Mouse (Mus musculus): ENCODE results near the gene Cdkl2. TPM values are rescaled to one million over a fixed set of nuclear protein-coding genes. Genes with fewer than 3 reads are reported as not detected.

Gene Cdkl2
- polyA plus RNA-seq, 1 experiment from 2014 or later: 1.3 TPM

GRCm38 (mm10) chr5:91962639-91963440 is 80.8 kb downstream of the Cdkl2 start, which contains the start of gene Rchy1:
Rchy1 (minus strand) TSS chr5:91963068.
- Histone ChIP-seq H3K9ac (ENCODE audit: low read depth, low read length) (peak within 1 kb of the TSS; percentile 80), H3K27me3 (ENCODE audit: control insufficient read depth, insufficient read depth, low read length) (no peaks in the 10 kb centered on the region), H3K9me3 (ENCODE audit: control insufficient read depth, low read length) (no peaks in the 10 kb centered on the region), H3K4me2 (replicated peaks; ENCODE audit: low read depth, low read length) (peak within 1 kb of the TSS; percentile 71), H3K27ac (ENCODE audit: low read depth, low read length) (peak within 1 kb of the TSS; percentile 95), H3K4me1 (ENCODE audit: control insufficient read depth, insufficient read depth, low read length) (peaks cover 15% of the 10 kb centered on the region), H3K4me3 (ENCODE audit: low read length) (peak within 1 kb of the TSS; percentile 71), H3K36me3 (ENCODE audit: control insufficient read depth, insufficient read depth, low read length) (peaks cover under 1% of the 10 kb centered on the region; the same call in 1 of the 2 replicates)
- WGBS: under 1% methylated on average over 65 of the region's 65 CpGs
- peak; percentile 99 for ATAC-seq (ENCODE audit: low FRiP score, low TSS enrichment)

GRCm38 (mm10) chr5:91962259-91962638 is 81.4 kb downstream of the Cdkl2 start:
- Histone ChIP-seq H3K27ac (ENCODE audit: low read depth, low read length) (peak overlapping the region; percentile 95), H3K27me3 (ENCODE audit: control insufficient read depth, insufficient read depth, low read length) (no peaks in the 10 kb centered on the region), H3K36me3 (ENCODE audit: control insufficient read depth, insufficient read depth, low read length) (peaks cover 6% of the 10 kb centered on the region), H3K4me1 (ENCODE audit: control insufficient read depth, insufficient read depth, low read length) (peaks cover 15% of the 10 kb centered on the region), H3K9ac (ENCODE audit: low read depth, low read length) (peak overlapping the region; percentile 80), H3K4me2 (replicated peaks; ENCODE audit: low read depth, low read length) (peak overlapping the region; percentile 69), H3K9me3 (ENCODE audit: control insufficient read depth, low read length) (no peaks in the 10 kb centered on the region), H3K4me3 (ENCODE audit: low read length) (peak overlapping the region; percentile 71)
- WGBS: 0% methylated on average over 14 of the region's 14 CpGs
- no peak for ATAC-seq (ENCODE audit: low FRiP score, low TSS enrichment)

- H3K9me3 ChIP-seq (ENCODE audit: control insufficient read depth, low read length): no peaks in the 10 kb centered on the region
- H3K9ac ChIP-seq (ENCODE audit: low read depth, low read length): peak overlapping the region; percentile 80; the same call in 1 of the 2 replicates
- H3K27ac ChIP-seq (ENCODE audit: low read depth, low read length): peak overlapping the region; percentile 95; the same call in 1 of the 2 replicates
- 79% methylated on average over 1 of the region's 1 CpGs for WGBS
- H3K36me3 ChIP-seq (ENCODE audit: control insufficient read depth, insufficient read depth, low read length): peaks cover 14% of the 10 kb centered on the region
- peak overlapping the region; percentile 71 for H3K4me3 ChIP-seq (ENCODE audit: low read length)
- H3K4me1 ChIP-seq (ENCODE audit: control insufficient read depth, insufficient read depth, low read length): peaks cover 15% of the 10 kb centered on the region
- no peak for ATAC-seq (ENCODE audit: low FRiP score, low TSS enrichment)
- peak overlapping the region; percentile 69 for H3K4me2 ChIP-seq (replicated peaks; ENCODE audit: low read depth, low read length)
- H3K27me3 ChIP-seq (ENCODE audit: control insufficient read depth, insufficient read depth, low read length): no peaks in the 10 kb centered on the region
These were observed 82.3 kb downstream of the Cdkl2 start for GRCm38 (mm10) chr5:91961370-91961769.

- WGBS: 65% methylated on average over 3 of the region's 3 CpGs
- Histone ChIP-seq H3K27me3 (ENCODE audit: control insufficient read depth, insufficient read depth, low read length) (no peaks in the 10 kb centered on the region), H3K27ac (ENCODE audit: low read depth, low read length) (no peak overlapping the region), H3K4me3 (ENCODE audit: low read length) (peak overlapping the region; percentile 71), H3K9me3 (ENCODE audit: control insufficient read depth, low read length) (no peaks in the 10 kb centered on the region), H3K4me1 (ENCODE audit: control insufficient read depth, insufficient read depth, low read length) (peaks cover 15% of the 10 kb centered on the region), H3K36me3 (ENCODE audit: control insufficient read depth, insufficient read depth, low read length) (peaks cover 17% of the 10 kb centered on the region), H3K9ac (ENCODE audit: low read depth, low read length) (no peak overlapping the region; the same call in 1 of the 2 replicates), H3K4me2 (replicated peaks; ENCODE audit: low read depth, low read length) (peak overlapping the region; percentile 69)
- no peak for ATAC-seq (ENCODE audit: low FRiP score, low TSS enrichment)
These were observed 83.0 kb downstream of the Cdkl2 start for GRCm38 (mm10) chr5:91960606-91961254.

- H3K4me1 ChIP-seq (ENCODE audit: control insufficient read depth, insufficient read depth, low read length): peaks cover 15% of the 10 kb centered on the region
- H3K9me3 ChIP-seq (ENCODE audit: control insufficient read depth, low read length): no peaks in the 10 kb centered on the region
- no peak overlapping the region for H3K9ac ChIP-seq (ENCODE audit: low read depth, low read length)
- ATAC-seq (ENCODE audit: low FRiP score, low TSS enrichment): no peak
- H3K27me3 ChIP-seq (ENCODE audit: control insufficient read depth, insufficient read depth, low read length): no peaks in the 10 kb centered on the region
- WGBS: 87% methylated on average over 1 of the region's 1 CpGs
- no peak overlapping the region for H3K4me3 ChIP-seq (ENCODE audit: low read length)
- H3K36me3 ChIP-seq (ENCODE audit: control insufficient read depth, insufficient read depth, low read length): peaks cover 20% of the 10 kb centered on the region
- no peak overlapping the region for H3K27ac ChIP-seq (ENCODE audit: low read depth, low read length)
- H3K4me2 ChIP-seq (replicated peaks; ENCODE audit: low read depth, low read length): no peak overlapping the region
These were observed 83.7 kb downstream of the Cdkl2 start for GRCm38 (mm10) chr5:91959986-91960385.

- Histone ChIP-seq H3K27ac (ENCODE audit: low read depth, low read length) (no peak overlapping the region), H3K4me3 (ENCODE audit: low read length) (no peak overlapping the region), H3K9me3 (ENCODE audit: control insufficient read depth, low read length) (no peaks in the 10 kb centered on the region), H3K4me1 (ENCODE audit: control insufficient read depth, insufficient read depth, low read length) (peaks cover 15% of the 10 kb centered on the region), H3K4me2 (replicated peaks; ENCODE audit: low read depth, low read length) (no peak overlapping the region), H3K27me3 (ENCODE audit: control insufficient read depth, insufficient read depth, low read length) (no peaks in the 10 kb centered on the region), H3K36me3 (ENCODE audit: control insufficient read depth, insufficient read depth, low read length) (peaks cover 26% of the 10 kb centered on the region), H3K9ac (ENCODE audit: low read depth, low read length) (no peak overlapping the region)
- no peak for ATAC-seq (ENCODE audit: low FRiP score, low TSS enrichment)
- WGBS: 80% methylated on average over 1 of the region's 1 CpGs
These were observed 84.6 kb downstream of the Cdkl2 start for GRCm38 (mm10) chr5:91959096-91959495.

GRCm38 (mm10) chr5:91956991-91957760 is 86.5 kb downstream of the Cdkl2 start:
- Histone ChIP-seq H3K36me3 (ENCODE audit: control insufficient read depth, insufficient read depth, low read length) (peaks cover 40% of the 10 kb centered on the region), H3K4me2 (replicated peaks; ENCODE audit: low read depth, low read length) (no peak overlapping the region), H3K27ac (ENCODE audit: low read depth, low read length) (no peak overlapping the region), H3K9me3 (ENCODE audit: control insufficient read depth, low read length) (no peaks in the 10 kb centered on the region), H3K4me3 (ENCODE audit: low read length) (no peak overlapping the region), H3K9ac (ENCODE audit: low read depth, low read length) (no peak overlapping the region), H3K27me3 (ENCODE audit: control insufficient read depth, insufficient read depth, low read length) (no peaks in the 10 kb centered on the region), H3K4me1 (ENCODE audit: control insufficient read depth, insufficient read depth, low read length) (peaks cover 15% of the 10 kb centered on the region)
- ATAC-seq (ENCODE audit: low FRiP score, low TSS enrichment): no peak
- 92% methylated on average over 3 of the region's 3 CpGs for WGBS

Data from kidney, embryonic 14.5 days (tissue).